Mouse (Mus musculus) adrenal gland (tissue): Measurements from ENCODE around the gene Pcdh15.

Experiments
- intact Hi-C: fragments of 180-260 bp; cut with DNase I; formaldehyde crosslinking; loops from one replicate; pipeline ENCODE4 v1.15.1; 2025

The Pcdh15 gene

DNA sequence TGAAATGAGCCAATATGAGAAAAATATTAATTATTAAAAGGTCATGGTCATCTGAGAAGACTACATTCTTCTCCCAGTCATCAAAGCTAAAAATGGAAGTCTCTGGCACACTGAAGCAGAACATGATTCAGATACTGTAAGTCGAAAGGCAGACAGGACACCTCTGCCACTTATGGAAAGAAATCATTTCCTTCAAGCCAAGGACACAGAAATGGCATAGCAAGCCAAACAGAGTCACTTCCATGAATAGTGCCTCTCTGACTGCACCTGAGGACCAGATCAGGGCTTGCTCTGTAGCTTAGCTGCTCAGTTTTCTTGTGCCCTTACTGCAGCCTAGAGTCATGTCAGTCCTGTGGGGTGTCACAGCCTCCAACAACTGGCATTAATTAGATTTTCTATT lies 234.3 kb downstream of the Pcdh15 start:
- intact Hi-C loops, result no loop called here

- intact Hi-C loops, result no loop called here
Observed at GRCm38 (mm10) chr10:73379001-73379400, 279.9 kb downstream of the Pcdh15 start.

- intact Hi-C loops, result no loop called here
Observed at GRCm38 (mm10) chr10:73384003-73384402, 284.9 kb downstream of the Pcdh15 start.

DNA sequence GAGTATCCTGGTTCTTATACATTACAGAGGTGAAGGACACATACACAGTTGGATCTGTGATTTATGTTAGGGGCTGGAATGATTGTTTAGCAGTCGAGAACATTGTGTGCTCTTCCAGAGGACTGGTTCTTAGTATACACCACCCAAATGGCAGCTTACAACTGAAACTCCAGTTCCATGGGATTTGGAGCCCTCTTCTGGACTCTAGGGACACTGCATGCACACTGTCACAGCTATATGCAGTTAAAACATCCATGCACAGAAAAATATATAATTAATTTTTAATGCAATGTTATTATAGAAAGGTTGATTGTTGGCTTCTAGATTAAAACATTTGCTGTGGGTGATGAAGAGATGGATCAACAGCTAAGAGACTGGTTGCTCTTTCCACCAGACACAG lies 301.3 kb downstream of the Pcdh15 start:
- intact Hi-C loops, result loop anchor here (5.0 kb wide), 1 partner anchor 293 kb away; no protein-coding TSS in a partner anchor

DNA sequence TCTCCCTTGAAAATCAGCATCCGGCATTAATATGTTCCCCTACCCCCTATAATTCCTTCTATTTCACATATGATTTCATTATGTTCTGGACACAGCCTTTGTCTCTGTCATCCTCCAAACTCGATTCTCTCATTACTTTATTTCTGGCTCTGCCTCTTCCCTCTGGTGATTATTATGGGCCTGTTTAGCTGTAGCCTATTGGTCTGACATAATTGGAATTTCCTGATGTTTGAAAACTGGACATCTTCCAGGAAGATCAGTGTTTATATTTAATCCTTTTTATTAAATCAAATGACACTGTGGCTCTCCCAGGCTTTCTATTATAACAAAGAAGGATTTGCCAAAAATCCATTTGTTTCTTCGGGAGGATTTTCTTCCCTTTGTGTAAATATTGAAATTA lies 326.3 kb downstream of the Pcdh15 start:
- intact Hi-C loops, result no loop called here

GRCm38 (mm10) chr10:73431345-73431744 lies 332.2 kb downstream of the Pcdh15 start:
- intact Hi-C loops, result no loop called here

DNA sequence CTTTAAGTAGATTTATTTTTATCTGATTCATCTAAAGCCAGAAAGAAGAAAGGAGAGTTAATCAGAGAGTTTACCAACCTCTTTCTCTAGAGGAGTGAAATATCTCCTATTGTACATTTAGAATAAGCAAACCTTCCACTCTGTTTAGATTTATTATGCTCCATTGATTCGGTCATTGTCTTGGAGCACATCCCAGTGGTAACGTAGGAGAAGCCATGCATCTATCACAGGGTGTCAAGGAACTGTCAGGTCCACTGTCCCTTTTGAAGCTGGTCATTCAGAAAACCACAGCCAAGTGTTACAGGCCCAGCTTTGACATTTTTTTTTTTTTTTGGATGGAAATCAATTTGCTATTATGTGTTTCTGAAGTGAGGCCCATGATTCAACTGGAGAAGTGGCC lies 384.9 kb downstream of the Pcdh15 start:
- intact Hi-C loops, result no loop called here

GRCm38 (mm10) chr10:73491654-73492053 lies 392.5 kb downstream of the Pcdh15 start:
- intact Hi-C loops, result no loop called here

DNA sequence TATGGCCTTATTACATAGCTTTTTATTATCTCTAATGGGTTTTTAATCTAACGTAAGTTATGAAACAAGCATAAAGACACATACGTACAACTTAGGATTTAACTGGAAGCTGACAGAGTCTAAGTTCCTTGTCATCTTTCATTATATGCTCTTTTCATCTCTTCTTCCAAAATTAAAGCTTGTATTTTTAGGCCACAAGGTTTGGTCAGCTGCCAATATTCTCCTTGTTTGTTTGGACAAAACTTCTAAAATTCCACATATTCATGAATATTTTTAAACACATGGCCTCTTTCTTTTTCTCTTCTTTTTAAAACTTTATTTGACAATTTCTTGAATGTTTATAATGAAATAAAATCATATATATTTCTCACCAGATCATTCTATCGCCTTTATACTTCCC lies 415.7 kb downstream of the Pcdh15 start:
- intact Hi-C loops, result no loop called here

- intact Hi-C loops, result no loop called here
Observed at GRCm38 (mm10) chr10:73515742-73516141, 416.6 kb downstream of the Pcdh15 start.

DNA sequence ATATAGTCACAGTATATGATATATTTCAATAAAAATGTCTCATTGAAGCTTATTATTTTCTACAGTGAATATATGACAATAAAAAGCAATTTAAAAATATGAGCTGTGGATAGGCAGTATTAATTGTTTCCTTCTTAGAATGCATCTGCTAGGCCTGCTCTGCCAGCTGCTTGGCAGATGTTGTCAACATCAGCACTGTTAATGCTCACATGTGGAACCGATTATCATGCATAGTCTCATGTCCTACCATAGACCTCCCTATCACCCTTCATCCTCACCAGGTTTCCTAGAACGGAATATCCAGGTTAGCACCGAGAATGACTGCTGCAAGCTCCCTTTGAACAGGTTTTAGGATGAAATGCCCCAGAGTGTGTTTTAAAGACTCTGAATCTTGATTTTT lies 420.3 kb downstream of the Pcdh15 start:
- intact Hi-C loops, result no loop called here

GRCm38 (mm10) chr10:73552831-73553230 lies 453.7 kb downstream of the Pcdh15 start:
- intact Hi-C loops, result loop anchor here (5.0 kb wide), 1 partner anchor 424 kb away; no protein-coding TSS in a partner anchor

DNA sequence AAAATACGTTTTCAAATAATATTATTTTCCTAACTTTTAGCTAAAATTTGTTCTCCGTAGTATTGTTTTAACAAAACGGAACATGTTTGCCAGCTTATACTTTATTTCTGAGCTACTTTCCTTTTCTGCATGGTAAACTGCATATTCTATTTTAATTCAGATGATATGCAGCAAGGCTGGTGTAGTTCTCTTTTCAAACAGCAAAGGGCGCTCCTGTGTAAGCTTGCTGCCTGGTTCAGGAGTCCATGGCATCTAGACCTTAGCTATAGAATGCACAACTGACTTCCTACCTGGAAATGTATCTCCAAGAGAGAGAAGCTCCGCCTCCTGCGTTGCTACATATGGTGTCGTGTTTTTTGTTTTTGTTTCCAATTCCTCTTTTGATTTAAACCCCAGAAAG lies 465.1 kb downstream of the Pcdh15 start:
- intact Hi-C loops, result loop anchor here (5.0 kb wide), 1 partner anchor 903 kb away; no protein-coding TSS in a partner anchor

DNA sequence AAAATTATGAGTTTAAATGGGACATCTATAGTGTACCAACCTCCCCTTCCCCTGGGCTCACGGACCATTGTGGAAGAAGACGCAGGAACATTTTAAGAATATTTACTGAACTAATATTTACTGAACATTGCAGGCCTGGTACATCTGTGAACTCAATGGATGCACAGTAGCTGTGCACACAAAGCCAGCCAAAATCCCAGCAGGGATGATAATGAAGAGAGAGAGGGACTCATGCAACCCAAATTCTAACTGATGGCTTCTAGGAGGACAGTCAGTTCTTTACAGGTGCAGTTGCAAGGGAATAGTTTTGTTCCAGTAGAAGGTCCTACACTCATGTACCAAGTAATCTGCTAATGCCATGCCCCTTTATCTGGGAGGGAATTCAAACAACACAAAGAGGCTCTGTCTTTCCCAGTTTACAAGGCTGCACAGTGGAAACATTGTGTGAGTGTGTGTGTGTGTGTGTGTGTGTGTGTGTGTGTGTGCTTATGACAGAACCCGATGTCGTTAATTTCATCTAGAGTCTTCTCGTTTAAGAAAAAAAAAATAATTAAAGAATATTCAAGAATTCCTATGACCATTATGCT lies 475.7 kb downstream of the Pcdh15 start:
- intact Hi-C loops, result no loop called here

- intact Hi-C loops, result no loop called here
Observed at GRCm38 (mm10) chr10:73667501-73667900, 568.4 kb downstream of the Pcdh15 start.

- intact Hi-C loops, result no loop called here
Observed at GRCm38 (mm10) chr10:73700519-73701286, 601.6 kb downstream of the Pcdh15 start.

DNA sequence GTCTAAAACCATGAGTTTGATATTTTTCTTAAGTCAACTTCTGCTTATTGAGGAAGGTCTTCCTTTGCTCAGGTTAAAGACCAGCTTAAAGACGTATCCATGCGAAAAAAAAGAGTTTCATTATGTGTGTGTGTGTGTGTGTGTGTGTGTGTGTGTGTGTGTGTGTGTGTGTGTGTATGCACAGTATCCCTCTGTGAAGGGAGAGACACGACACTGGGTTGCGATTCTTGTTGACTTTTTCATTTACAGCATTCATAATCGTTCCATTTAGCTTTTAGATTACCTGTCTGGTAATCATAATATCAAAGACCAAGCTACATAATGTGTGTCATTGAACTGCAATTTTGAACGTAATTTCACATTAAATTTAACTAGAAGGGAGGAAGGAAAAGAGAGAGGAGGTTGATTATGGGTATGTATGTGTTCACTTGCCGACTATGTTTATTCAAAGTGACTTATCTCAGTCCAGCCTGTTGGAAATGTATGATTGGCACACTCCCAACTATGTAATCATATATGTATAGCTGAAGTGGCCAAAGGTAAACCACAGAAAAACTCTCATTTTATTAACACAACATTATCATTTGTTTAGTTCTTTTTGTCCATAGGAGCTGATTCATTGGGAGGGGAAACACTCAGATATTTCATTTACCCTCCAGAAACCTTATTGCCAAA lies 626.6 kb downstream of the Pcdh15 start:
- intact Hi-C loops, result loop anchor here (5.0 kb wide), 1 partner anchor 252 kb away; no protein-coding TSS in a partner anchor

- intact Hi-C loops, result no loop called here
Observed at GRCm38 (mm10) chr10:73733246-73733645, 634.1 kb downstream of the Pcdh15 start.

- intact Hi-C loops, result no loop called here
Observed at GRCm38 (mm10) chr10:73749021-73749420, 649.9 kb downstream of the Pcdh15 start.

GRCm38 (mm10) chr10:73753876-73754275 lies 654.7 kb downstream of the Pcdh15 start:
- intact Hi-C loops, result no loop called here

DNA sequence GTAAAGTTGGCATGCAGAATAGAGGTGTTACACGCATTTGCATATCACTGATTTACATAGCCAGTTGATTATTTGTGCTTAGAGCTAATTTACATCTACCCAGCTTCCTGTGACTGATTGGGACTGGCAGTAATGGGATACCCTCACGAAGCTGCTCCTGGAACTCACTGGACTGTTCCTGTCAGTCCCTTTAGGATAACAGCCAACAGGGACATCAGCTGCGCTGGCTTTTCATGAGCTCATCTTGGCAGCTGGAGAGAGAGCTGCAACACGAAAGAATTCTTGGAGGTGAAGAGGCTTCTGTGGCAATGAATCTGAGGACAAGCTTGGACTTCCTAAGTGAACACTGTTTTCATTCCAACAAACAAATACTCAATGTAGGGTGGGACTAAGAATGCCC lies 683.8 kb downstream of the Pcdh15 start:
- intact Hi-C loops, result no loop called here

- intact Hi-C loops, result no loop called here
Observed at GRCm38 (mm10) chr10:73788163-73788562, 689.0 kb downstream of the Pcdh15 start.
